Mouse (Mus musculus) mouse trophoblast stem cell (cell line): ENCODE data around the gene Cisd3.
"Not testable (repeated sequence)": the region's sequence is repeated elsewhere in the genome, so short reads cannot be mapped to it uniquely, and the experiment has no call there.

Experiments used
- in situ Hi-C, 2 experiments: fragments of 300-500 bp; cut with MseI, MboI; formaldehyde crosslinking; loops; 2 replicates in 1 of 2; 3 replicates in 1 of 2; pipeline ENCODE4 v1.15.1; 2025

Gene Cisd3

GRCm38 (mm10) chr11:97711200-97711900 lies 25.7 kb downstream of the Cisd3 start:
- in situ Hi-C loops = no loop called here

DNA sequence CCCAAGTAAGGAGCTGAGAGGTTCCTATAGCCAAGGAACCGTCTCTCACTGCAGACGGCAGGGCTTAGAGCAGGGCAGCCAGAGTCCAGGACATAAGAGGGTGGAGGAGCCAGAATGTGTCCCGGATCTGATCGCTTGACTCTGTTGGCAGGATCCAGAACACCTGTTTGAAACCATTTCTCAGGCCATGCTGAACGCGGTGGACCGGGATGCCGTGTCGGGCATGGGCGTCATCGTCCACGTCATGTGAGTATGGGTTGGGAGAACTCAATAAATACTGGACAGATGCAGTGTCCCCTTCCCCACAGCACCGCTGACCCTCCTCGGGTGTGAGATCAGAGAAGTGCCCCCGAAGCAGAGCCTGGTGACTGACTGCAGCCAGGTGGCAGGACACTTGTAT lies 26.7 kb downstream of the Cisd3 start:
- in situ Hi-C loops = no loop called here

GRCm38 (mm10) chr11:97713896-97714295 lies 28.3 kb downstream of the Cisd3 start:
- in situ Hi-C loops = no loop called here

GRCm38 (mm10) chr11:97714356-97714755 lies 28.7 kb downstream of the Cisd3 start:
- in situ Hi-C loops = no loop called here

GRCm38 (mm10) chr11:97714784-97715760 lies 29.4 kb downstream of the Cisd3 start:
- in situ Hi-C loops = no loop called here

DNA sequence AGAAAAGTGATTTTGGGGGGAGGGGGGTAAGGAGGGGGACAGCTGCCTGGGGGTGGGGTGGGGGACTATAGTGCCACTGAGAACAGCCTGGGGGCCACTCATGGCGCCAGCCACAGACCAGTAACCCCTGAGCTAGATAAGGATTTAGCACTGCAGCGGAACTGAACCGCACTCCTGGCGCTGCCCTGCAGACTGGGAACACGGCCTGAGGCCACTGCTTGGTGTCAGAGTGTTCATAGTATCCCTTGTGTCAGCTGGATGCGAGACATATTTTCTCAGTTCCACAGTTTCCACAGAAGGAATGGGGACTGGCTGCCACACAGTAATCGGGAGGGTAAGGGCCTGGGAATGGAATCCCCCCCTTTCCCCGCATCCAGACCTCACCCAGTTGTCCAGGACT lies 30.4 kb downstream of the Cisd3 start:
- in situ Hi-C loops = no loop called here

DNA sequence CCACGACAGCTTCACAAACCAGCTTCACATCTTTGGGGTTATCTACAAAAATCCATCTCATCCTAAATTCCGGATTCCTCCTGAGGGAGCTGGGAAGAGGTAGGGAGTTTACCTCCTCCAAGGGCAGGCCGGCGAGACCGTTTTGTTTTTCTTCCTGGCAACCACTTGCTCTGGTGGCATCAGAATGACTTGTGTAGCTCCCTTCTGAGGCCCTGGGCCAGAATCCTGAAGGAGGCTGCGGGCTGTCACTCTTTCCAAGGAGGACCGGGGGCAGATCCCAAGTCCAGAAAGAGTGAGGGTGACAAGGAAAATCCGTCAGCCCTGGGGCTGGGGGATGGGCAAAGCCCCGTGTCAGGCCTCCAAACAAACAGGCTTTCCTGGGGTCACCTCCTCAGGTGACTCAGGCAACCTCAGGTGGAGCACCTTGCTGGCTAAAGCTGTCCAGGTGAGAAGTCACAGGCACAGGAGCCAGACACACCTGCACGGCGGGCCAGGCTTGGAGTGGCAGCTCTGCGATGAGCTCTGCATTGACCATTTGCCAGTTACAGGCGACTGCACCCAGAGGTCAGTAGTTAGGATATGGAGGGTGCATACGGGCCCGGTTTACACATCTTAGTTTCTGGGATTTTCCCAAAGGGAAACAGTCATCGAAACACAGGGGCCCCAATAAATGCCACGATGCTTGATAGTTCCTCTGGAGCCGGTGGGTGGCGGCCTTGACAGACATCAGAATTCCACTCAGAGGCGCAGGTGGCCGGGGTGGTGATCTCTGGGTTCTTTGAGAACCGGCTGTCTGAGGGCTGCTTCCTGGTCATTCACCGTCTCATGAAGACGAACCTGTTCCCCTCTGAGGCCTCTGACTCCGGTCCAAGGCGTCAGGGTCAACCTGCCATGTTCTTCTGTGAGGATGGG lies 32.0 kb downstream of the Cisd3 start:
- in situ Hi-C loops = no loop called here

DNA sequence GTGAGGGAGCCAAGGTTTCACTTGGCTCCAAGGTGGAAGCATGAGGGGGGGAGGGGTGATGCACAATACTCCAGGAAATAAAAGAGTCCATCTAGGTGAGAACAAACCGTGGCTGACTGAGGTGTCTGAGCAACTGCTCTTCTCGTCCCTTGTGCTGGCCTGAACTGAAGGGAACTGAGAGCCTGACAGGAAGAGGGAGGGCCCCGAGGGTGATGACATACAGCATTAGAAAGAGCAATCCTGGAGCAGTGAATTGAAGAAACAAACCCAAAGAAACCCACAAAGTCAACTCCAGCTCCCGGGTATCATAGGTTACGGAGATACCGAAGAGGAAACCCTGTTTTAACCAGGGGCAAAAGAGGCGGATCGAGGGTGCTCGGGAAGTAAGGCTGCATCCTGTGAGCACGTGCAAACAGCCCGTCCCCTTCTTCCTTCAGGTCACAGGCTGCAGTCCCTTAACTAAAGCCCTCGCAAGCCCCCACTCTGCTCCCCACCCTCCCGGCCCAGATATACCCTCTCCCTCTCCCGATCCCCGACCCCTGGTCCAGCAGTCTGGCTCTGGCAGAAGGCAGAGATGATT lies 32.7 kb downstream of the Cisd3 start:
- in situ Hi-C loops = no loop called here

- in situ Hi-C loops = no loop called here
Measured at GRCm38 (mm10) chr11:97719041-97719440, 33.4 kb downstream of the Cisd3 start.

DNA sequence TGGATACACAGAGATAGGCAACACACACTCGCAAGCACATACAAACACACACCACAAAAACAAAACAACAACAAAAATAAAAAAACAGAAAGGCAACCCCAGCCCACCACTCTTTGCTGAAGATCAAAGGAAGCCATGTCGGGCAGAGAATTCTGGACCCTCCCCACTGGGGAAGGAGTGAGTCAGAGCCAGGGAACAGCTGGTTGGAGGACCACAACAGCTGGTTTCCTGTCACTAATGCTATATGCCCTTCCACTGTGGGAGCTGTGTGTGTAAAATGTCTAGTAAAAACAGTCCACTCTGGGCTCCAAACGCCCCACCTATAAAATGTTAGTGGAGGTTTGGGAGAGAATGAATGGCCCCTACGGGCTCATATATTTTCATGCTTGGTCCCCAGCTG lies 35.7 kb downstream of the Cisd3 start:
- in situ Hi-C loops = no loop called here

- in situ Hi-C loops = no loop called here
Measured at GRCm38 (mm10) chr11:97723709-97724108, 38.1 kb downstream of the Cisd3 start.

DNA sequence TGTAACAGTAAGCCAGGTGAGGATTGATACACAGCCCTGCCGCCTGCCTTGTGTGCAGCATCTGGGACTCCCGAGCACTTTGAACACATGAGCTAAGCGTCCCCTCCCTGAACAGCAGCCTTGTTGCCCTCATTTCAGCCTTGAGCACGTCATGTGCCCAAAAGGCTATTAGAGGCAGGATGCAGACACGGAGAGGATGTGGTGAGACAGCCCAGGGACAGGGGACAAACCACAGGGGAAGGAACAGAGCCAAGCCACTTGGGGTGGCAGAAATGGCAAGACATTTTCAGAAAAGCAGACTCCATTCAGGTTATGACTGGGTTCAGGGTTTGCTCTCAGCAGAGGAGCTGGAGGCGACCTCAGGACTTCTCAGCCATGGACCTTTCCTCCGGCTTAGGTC lies 42.7 kb downstream of the Cisd3 start:
- in situ Hi-C loops = no loop called here

DNA sequence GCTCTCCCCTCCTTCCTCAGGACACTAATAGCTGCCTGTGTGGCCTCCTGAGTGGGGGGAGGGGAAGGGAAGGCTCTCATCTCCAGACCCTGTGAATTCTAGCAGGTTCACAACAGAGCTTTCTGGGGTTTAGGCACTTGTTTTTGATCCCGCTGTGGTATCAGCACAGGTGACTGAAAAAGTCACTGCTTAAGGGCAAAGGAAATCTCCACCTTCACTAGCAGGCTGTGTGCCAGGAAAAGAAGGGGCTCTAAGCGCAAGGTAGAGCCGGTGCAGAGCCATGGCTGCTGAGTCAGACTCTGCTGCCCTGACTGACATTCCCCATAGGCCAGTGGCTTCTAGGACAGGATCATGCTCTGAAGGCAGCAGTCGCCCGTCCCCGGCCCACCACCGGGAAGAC lies 43.1 kb downstream of the Cisd3 start:
- in situ Hi-C loops = no loop called here

DNA sequence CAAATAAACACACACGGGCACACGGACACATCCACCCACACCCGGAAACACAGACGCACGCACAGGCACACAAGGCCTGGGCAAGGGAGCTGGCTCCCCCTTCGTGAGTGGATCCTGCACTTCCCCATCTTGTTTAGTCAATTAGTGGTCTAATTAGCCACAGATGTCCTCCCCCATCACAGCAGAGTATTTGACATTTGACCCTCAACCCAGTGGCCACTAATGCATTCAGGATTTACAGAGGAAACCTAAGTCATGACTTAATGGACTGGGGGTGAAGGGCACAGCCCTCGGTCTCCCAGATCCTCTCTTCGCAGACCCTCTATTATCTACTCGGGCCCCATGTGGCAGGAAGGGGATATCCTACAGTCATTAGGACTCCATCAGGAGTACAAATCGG lies 48.1 kb downstream of the Cisd3 start:
- in situ Hi-C loops = no loop called here

DNA sequence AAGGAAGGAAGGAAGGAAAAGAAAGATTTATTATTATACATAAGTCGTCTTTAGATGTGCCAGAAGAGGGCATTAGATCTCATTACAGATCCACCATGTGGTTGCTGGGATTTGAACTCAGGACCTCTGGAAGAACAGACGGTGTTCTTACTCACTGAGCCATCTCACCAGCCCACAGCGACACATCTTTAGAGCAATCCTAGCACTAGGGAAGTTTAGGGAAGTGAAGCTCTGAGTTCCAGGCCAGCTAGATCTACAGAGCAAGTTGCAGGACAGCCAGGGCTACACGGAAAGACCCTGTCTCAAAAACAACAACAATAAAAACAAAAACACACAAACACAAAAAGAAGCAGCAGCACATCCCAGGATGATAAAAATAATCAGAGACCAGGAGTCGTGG lies 49.2 kb downstream of the Cisd3 start:
- in situ Hi-C loops = not testable (repeated sequence)

GRCm38 (mm10) chr11:97736645-97737044 lies 51.0 kb downstream of the Cisd3 start:
- in situ Hi-C loops = no loop called here

GRCm38 (mm10) chr11:97737600-97737999 lies 52.0 kb downstream of the Cisd3 start:
- in situ Hi-C loops = no loop called here
